Mouse (Mus musculus) CD4-positive, CD25-positive, alpha-beta regulatory T cell, adult 4 months (primary cell): Measurements from ENCODE around the gene Nup107. TPM values are rescaled to one million over a fixed set of nuclear protein-coding genes. Genes with fewer than 3 reads are reported as not detected.
A peak's percentile ranks its signal among the peaks of the same experiment; 100 is the strongest.
"Not testable (repeated sequence)": the region's sequence is repeated elsewhere in the genome, so short reads cannot be mapped to it uniquely, and the experiment has no call there.

ENCODE experiments used
- ATAC-seq: one replicate; pipeline ENCODE4 v1.8.0; 2017
- polyA plus RNA-seq, 2 experiments: library from polyadenylated mRNA; unstranded; fragments of 100-300 nt; shearing (Covaris generic); gene quantifications; one replicate each; pipeline ENCODE4 v1.2.1; 2017

Nup107 gene
- polyA plus RNA-seq, 2 experiments from 2014 or later, result 54.8 to 65.4 TPM

- ATAC-seq, result no peak
Measured at GRCm38 (mm10) chr10:117713466-117713865, 79.0 kb downstream of the Nup107 start.

GRCm38 (mm10) chr10:117712871-117713270 lies 79.6 kb downstream of the Nup107 start:
- no peak for ATAC-seq

- ATAC-seq, result no peak
Measured at GRCm38 (mm10) chr10:117712191-117712754, 80.2 kb downstream of the Nup107 start.

GRCm38 (mm10) chr10:117711408-117711807 lies 81.1 kb downstream of the Nup107 start:
- ATAC-seq, result no peak

GRCm38 (mm10) chr10:117710604-117711141 lies 81.8 kb downstream of the Nup107 start, which contains the start of gene Mdm2:
Gene Mdm2 (minus strand): TSS chr10:117710758.
- peak; percentile 89 for ATAC-seq

GRCm38 (mm10) chr10:117709930-117710603 lies 82.4 kb downstream of the Nup107 start:
- ATAC-seq, result peak; percentile 6

GRCm38 (mm10) chr10:117709326-117709830 lies 83.1 kb downstream of the Nup107 start:
- peak; percentile 12 for ATAC-seq

GRCm38 (mm10) chr10:117708856-117709255 lies 83.6 kb downstream of the Nup107 start:
- no peak for ATAC-seq

- no peak for ATAC-seq
Measured at GRCm38 (mm10) chr10:117708376-117708775, 84.1 kb downstream of the Nup107 start.

GRCm38 (mm10) chr10:117707114-117707838 lies 85.2 kb downstream of the Nup107 start:
- ATAC-seq, result no peak

- no peak for ATAC-seq
Measured at GRCm38 (mm10) chr10:117706440-117706839, 86.1 kb downstream of the Nup107 start.

- ATAC-seq, result no peak
Measured at GRCm38 (mm10) chr10:117705806-117706205, 86.7 kb downstream of the Nup107 start.

GRCm38 (mm10) chr10:117704964-117705335 lies 87.6 kb downstream of the Nup107 start:
- ATAC-seq, result no peak

GRCm38 (mm10) chr10:117704314-117704963 lies 88.1 kb downstream of the Nup107 start:
- ATAC-seq, result not testable (repeated sequence)

- ATAC-seq, result no peak
Measured at GRCm38 (mm10) chr10:117703506-117703905, 89.0 kb downstream of the Nup107 start.

GRCm38 (mm10) chr10:117702024-117702833 lies 90.3 kb downstream of the Nup107 start:
- ATAC-seq, result no peak

GRCm38 (mm10) chr10:117701034-117701829 lies 91.3 kb downstream of the Nup107 start:
- ATAC-seq, result no peak
